Mouse (Mus musculus) kidney, embryonic 15.5 days (tissue): ENCODE data around the gene Ccdc175. TPM values are rescaled to one million over a fixed set of nuclear protein-coding genes. Genes with fewer than 3 reads are reported as not detected.

Experiments used
- ATAC-seq: fragments of 200-750 bp; cut with Nextera tagmentation; replicated peaks from 2 replicates; pipeline ENCODE4 v1.8.0; 2017; ENCODE audit warnings: moderate TSS enrichment; ENCODE audit not compliant: low FRiP score
- H3K27ac ChIP-seq: fragments of 300-500 bp; sonication (generic); 2 replicates; pipeline ENCODE4 v1.5.1; 2015; ENCODE audit warnings: mild to moderate bottlenecking, inconsistent platforms
- H3K27me3 ChIP-seq: fragments of 300-500 bp; sonication (generic); 2 replicates; pipeline ENCODE4 v1.6.1; 2015; ENCODE audit warnings: inconsistent platforms
- H3K36me3 ChIP-seq: fragments of 300-500 bp; sonication (generic); 2 replicates; pipeline ENCODE4 v1.6.1; 2015; ENCODE audit warnings: inconsistent platforms
- H3K4me1 ChIP-seq: fragments of 300-500 bp; sonication (generic); 2 replicates; pipeline ENCODE4 v1.6.1; 2015; ENCODE audit warnings: inconsistent platforms
- H3K4me2 ChIP-seq: fragments of 300-500 bp; sonication (generic); 2 replicates; pipeline ENCODE4 v1.6.1; 2015; ENCODE audit warnings: moderate library complexity, mild to moderate bottlenecking, inconsistent platforms
- H3K4me3 ChIP-seq: fragments of 300-500 bp; sonication (generic); replicated peaks from 2 replicates; pipeline ENCODE4 v1.5.1; 2015; ENCODE audit warnings: mild to moderate bottlenecking, inconsistent platforms
- H3K9ac ChIP-seq: fragments of 300-500 bp; sonication (generic); 2 replicates; pipeline ENCODE4 v1.6.1; 2015; ENCODE audit warnings: mild to moderate bottlenecking, inconsistent platforms
- H3K9me3 ChIP-seq: fragments of 300-500 bp; sonication (generic); replicated peaks from 2 replicates; pipeline ENCODE4 v1.6.1; 2016; ENCODE audit warnings: inconsistent platforms
- WGBS: fragments of 180-500 bp; shearing (Covaris S2); methylation state at CpG from one replicate; pipeline ENCODE4 v1.1.7; 2015; ENCODE audit warnings: mixed read lengths; 5-methylcytosine and 5-hydroxymethylcytosine counted together
- polyA plus RNA-seq: library from polyadenylated mRNA; unstranded; fragments of >200 nt; fragmentation: Nextera tagmentation; extraction: Ambion mirVana; gene quantifications from 2 replicates; pipeline ENCODE4 v1.2.1, GENCODE M21; 2015

Ccdc175 gene
- polyA plus RNA-seq, 1 experiment from 2014 or later = not detected

DNA sequence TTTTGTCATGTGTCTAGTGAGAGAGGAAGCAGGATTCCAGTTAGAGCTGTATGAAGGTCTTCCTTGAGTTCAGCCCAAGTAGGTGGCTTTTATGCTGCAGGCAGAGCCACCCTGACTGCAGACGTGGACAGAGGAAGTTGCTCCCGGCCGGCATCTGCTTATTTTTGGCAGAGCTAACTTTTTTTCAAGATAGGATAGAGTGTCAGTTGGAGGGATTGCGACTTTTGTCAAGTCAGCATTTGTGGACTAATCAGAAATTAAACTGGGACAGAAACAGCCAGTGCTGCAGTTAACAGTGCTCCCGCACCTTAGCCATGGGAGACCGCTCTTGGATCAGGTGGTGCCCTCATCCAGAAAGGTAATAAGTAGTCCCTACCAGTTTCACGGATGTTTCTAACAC is 12.6 kb upstream of the Ccdc175 start:
- WGBS = 51% methylated on average over 7 of the region's 7 CpGs
- Histone ChIP-seq H3K4me3 (no peak overlapping the region), H3K27me3 (no peaks in the 10 kb centered on the region), H3K36me3 (no peaks in the 10 kb centered on the region), H3K4me2 (no peak overlapping the region), H3K9me3 (no peaks in the 10 kb centered on the region), H3K4me1 (peaks cover 6% of the 10 kb centered on the region), H3K9ac (no peak overlapping the region), H3K27ac (no peak overlapping the region)
- ATAC-seq = no peak

DNA sequence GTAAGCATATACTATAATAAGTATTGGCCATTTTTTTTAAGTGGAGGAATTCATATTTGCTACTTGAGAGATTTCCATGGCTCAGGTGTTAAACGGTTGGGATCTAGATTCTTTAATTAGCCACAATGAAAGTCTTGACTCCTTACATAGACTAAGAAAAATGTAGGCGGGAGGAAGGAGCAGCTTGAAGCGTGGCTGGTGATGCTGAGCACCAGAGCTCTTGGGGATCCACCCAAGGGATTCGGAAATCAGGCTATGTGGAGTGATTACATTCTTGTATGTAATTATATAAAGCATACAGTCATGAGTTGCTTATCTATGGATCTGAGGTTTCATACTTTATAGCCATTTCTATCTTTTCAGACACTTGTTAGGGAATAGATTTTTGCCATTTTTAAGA is 5.3 kb downstream of the Ccdc175 start:
- WGBS = 86% methylated on average over 4 of the region's 4 CpGs

DNA sequence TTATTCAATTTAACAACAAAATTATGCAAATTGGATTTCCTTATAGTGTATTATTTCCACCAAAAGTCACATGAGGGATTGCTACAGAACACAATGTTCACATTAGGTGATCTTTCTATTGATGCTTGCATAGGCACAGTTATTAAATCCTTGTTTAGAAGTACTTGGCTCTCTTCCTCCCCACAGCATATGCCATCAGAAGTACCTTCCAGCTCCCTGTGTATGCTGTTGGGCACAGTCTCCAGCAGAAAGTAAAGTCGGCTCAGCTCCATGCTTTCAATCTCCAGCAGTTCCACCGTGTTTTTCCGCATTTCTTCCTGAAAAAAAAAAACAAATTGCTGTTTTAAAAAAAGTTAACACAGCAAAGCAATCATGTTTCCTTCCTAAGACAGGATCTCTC is 6.5 kb downstream of the Ccdc175 start:
- Histone ChIP-seq H3K36me3 (no peaks in the 10 kb centered on the region), H3K27ac (no peak overlapping the region), H3K27me3 (no peaks in the 10 kb centered on the region), H3K4me2 (no peak overlapping the region), H3K9me3 (no peaks in the 10 kb centered on the region), H3K9ac (no peak overlapping the region), H3K4me1 (no peaks in the 10 kb centered on the region), H3K4me3 (no peak overlapping the region)
- WGBS = 78% methylated on average over 3 of the region's 3 CpGs
- no peak for ATAC-seq

More for the DNA sequence above, 5.3 kb downstream of the Ccdc175 start:
- Histone ChIP-seq H3K36me3 (no peaks in the 10 kb centered on the region), H3K9me3 (no peaks in the 10 kb centered on the region), H3K9ac (no peak overlapping the region), H3K4me2 (no peak overlapping the region), H3K4me1 (no peaks in the 10 kb centered on the region), H3K27me3 (no peaks in the 10 kb centered on the region), H3K27ac (no peak overlapping the region), H3K4me3 (no peak overlapping the region)
- ATAC-seq = no peak

DNA sequence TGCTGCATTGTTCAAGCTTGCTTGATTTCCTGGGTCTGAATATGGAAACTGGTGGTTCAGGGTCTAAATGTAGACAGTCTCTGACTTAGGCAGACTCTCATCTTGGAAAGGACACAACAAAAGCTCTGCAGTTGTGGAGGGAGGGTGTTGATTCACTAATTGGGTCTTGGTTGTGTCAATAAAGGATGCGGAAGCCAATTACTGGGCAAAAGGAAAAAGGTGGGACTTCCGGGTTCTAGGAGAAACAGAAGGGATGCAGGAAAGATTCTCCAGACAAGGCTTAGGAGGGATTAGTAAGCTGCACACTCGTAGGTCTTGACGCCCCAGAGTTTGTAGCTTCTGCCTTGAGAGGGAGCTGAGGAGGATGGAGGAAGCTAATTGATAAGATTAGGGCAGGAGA is 26.4 kb downstream of the Ccdc175 start:
- 80% methylated on average over 4 of the region's 4 CpGs for WGBS
- no peak for ATAC-seq

DNA sequence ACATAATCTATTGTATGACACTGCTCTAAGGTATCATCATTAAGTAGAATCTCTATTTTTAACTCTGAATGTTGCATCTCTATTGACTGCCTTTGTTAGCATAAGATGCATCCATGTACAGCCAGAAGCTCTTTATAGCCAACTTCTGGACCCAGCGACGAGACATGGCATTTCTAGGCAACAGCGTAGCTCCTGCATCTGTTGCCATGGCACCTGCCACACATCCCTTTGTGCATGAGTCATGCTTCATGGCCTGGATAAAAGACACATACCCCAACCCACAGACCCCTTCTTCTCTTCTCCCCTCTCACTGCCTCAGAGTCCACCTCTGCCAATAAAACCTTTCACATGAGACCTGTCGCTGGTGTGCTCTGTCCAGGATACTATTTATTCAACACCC is 34.0 kb downstream of the Ccdc175 start:
- WGBS = 81% methylated on average over 4 of the region's 4 CpGs
- no peak for ATAC-seq

More for the DNA sequence above, 26.4 kb downstream of the Ccdc175 start:
- H3K4me3 ChIP-seq = no peak overlapping the region
- no peaks in the 10 kb centered on the region for H3K4me1 ChIP-seq
- H3K27ac ChIP-seq = no peak overlapping the region
- H3K36me3 ChIP-seq = no peaks in the 10 kb centered on the region
- no peak overlapping the region for H3K9ac ChIP-seq
- no peaks in the 10 kb centered on the region for H3K27me3 ChIP-seq
- H3K9me3 ChIP-seq = no peaks in the 10 kb centered on the region
- H3K4me2 ChIP-seq = no peak overlapping the region

DNA sequence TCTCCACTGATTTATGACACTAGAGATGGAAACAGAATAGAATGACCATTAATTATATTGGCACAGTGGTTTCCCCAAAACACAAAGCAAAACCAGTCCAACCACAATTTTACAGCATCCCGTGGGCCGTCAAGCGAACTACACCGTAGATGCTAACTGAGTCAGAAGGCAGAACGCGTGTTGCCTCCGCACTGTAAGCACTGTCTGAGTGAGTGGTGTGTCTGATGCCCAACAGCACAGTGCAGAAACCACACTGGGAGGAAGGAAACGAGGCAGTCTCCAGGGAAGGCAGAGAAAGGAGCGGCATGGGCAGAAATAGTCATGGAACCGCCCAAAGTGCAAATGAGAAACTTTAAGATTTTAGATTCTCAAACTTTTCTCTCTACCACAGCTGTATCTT is 55.6 kb downstream of the Ccdc175 start:
- no peak for ATAC-seq
- 89% methylated on average over 10 of the region's 10 CpGs for WGBS
- H3K4me3 ChIP-seq = no peak overlapping the region
- no peaks in the 10 kb centered on the region for H3K9me3 ChIP-seq
- H3K9ac ChIP-seq = no peak overlapping the region
- no peaks in the 10 kb centered on the region for H3K4me1 ChIP-seq
- H3K27ac ChIP-seq = no peak overlapping the region
- no peaks in the 10 kb centered on the region for H3K27me3 ChIP-seq
- H3K4me2 ChIP-seq = no peak overlapping the region
- H3K36me3 ChIP-seq = no peaks in the 10 kb centered on the region

More for the DNA sequence above, 34.0 kb downstream of the Ccdc175 start:
- Histone ChIP-seq H3K4me2 (no peak overlapping the region), H3K9me3 (no peaks in the 10 kb centered on the region), H3K36me3 (no peaks in the 10 kb centered on the region), H3K27ac (no peak overlapping the region), H3K4me3 (no peak overlapping the region), H3K9ac (no peak overlapping the region), H3K4me1 (no peaks in the 10 kb centered on the region), H3K27me3 (no peaks in the 10 kb centered on the region)

DNA sequence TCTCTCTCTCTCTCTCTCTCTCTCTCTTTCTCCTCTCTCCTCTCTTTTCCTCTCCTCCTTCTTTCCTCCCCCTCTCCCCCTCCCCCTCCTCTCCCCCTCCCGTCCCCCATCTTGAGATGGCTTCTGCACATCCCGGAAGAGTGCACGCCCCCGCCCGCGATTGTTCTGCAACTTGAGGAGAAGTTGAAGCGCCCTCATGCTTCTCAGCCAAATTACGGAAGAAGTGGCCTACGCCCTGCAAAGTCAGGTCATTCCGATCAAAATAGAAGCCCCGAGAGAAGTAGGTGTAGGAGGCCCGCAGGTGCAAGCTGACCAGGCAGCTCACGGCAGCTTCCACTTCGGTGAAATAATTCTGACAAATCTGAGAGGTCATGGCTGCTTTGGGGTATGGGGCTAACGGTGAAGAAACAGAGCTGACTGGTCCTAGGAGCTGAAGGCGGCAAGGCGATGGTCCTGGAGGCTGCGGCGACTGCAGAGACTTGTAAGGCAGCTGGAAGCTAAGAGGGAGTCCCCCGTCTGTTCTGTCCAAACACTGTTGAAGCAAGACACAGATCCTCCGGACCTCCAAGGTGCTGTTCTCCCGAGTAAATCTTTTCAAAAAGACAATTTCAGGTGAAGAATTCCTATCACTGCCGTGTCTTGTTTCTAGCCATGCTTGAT is 69.0 kb downstream of the Ccdc175 start:
- WGBS = 75% methylated on average over 22 of the region's 23 CpGs
- Histone ChIP-seq H3K36me3 (no peaks in the 10 kb centered on the region), H3K4me3 (no peak overlapping the region), H3K9me3 (no peaks in the 10 kb centered on the region), H3K27me3 (no peaks in the 10 kb centered on the region), H3K4me1 (no peaks in the 10 kb centered on the region), H3K4me2 (no peak overlapping the region), H3K27ac (no peak overlapping the region), H3K9ac (no peak overlapping the region)
- ATAC-seq = no peak

DNA sequence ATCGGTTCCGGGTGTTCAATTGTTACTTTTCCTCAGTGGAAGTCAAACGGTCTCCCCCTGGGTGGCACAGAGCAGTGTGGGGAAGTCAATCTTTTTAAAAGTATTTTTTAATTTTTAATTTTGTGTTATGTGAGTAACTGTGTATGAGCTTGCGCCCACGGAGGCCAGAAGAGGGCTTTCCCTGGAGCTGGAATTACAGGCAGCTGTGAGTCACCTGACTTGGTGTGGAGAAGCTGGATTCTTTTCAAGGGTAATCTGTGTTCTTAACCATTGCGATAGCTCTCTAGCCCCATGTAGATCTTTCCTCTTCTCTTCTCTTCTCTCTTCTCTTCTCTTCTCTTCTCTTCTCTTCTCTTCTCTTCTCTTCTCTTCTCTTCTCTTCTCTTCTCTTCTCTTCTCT is 69.7 kb downstream of the Ccdc175 start:
- Histone ChIP-seq H3K4me1 (no peaks in the 10 kb centered on the region), H3K27me3 (no peaks in the 10 kb centered on the region)

DNA sequence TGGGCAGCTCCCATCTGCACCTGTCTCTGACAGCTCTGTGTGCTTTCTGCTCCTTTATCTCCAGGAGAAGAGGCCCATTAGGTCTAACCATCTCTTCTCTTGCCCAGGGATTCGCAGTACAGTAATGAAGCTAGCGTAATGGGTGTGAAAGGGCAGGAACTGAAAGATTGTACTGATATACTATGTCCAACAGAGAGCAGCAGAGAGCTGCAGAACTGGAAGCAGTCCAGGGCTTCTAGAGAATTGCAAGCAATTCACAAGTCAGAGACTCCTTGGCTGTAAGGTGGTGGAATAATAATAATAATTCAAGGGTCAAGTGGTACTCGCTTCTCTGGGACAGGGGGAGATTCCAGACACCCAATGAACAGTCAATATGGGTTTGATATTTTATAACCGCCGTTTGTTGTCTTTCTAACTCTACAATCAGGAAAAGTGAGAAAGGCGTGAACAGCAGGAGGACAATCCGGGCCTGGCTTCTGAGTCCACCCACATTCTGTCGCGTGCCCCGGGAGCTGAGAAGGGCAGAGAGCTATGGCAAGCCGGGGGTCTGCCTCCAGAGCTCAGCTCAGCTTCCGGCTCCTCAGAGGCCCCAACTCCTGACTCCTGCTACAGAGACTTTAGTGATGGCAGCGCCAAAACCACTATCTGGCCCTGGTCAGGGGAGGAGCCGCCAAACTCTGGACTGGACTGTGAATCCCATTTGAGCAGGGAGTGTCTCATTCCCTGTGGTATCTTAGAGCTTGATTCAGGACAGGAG is 80.1 kb downstream of the Ccdc175 start:
- H3K4me2 ChIP-seq = peak overlapping the region; percentile 44
- H3K9me3 ChIP-seq = no peaks in the 10 kb centered on the region
- peak; percentile 40 for ATAC-seq
- H3K4me3 ChIP-seq = no peak overlapping the region
- WGBS = 24% methylated on average over 14 of the region's 14 CpGs
- H3K4me1 ChIP-seq = no peaks in the 10 kb centered on the region
- H3K36me3 ChIP-seq = peaks cover 18% of the 10 kb centered on the region
- H3K9ac ChIP-seq = no peak overlapping the region
- no peak overlapping the region for H3K27ac ChIP-seq
- no peaks in the 10 kb centered on the region for H3K27me3 ChIP-seq

More for the DNA sequence above, 69.7 kb downstream of the Ccdc175 start:
- no peak for ATAC-seq
- Histone ChIP-seq H3K4me3 (no peak overlapping the region), H3K36me3 (no peaks in the 10 kb centered on the region), H3K27ac (no peak overlapping the region), H3K4me2 (no peak overlapping the region), H3K9me3 (no peaks in the 10 kb centered on the region), H3K9ac (no peak overlapping the region)
- WGBS = 78% methylated on average over 6 of the region's 6 CpGs

DNA sequence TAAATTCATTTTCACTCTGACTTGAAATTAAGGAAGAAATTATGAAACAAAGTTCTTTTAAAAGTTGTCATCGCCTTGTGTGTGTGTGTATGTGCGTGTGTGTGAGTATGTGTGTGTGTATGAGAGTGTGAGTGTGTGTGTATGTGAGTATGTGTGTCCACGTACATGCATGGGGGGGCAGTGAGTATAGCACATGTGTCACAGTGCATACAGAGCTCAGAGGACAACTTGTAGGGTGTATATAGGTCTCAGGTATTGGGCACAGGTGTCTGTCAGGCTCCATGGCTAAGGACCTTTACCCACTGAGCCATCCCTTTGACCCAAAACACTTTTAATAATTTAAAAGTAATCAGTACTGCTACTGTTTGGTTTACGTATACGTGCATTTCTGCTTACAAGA is 80.8 kb downstream of the Ccdc175 start:
- Histone ChIP-seq H3K27ac (no peak overlapping the region), H3K36me3 (peaks cover 24% of the 10 kb centered on the region), H3K4me3 (no peak overlapping the region), H3K4me2 (no peak overlapping the region), H3K27me3 (no peaks in the 10 kb centered on the region), H3K4me1 (no peaks in the 10 kb centered on the region), H3K9ac (no peak overlapping the region), H3K9me3 (no peaks in the 10 kb centered on the region)
- no peak for ATAC-seq
- WGBS = 94% methylated on average over 5 of the region's 5 CpGs

DNA sequence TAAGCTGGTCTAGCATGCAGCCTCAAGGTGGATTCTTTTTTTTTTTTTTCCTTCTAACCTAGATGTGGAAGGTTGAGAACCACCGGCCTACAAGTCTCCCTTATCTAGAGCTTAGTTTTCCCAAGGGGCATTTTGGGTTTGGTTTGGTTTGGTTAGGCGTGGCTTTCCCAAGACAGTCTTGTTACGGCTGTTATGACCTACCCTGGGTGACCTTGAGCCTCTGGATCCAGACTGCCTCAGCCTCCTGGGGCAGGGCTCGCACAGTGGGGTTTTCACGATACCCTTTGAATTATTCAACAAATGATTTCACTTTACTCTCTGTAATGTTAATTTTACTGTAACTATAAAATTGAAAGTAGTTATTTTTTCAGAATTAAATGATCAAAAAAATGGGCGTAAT is 82.1 kb downstream of the Ccdc175 start:
- no peak overlapping the region for H3K27ac ChIP-seq
- no peaks in the 10 kb centered on the region for H3K4me1 ChIP-seq
- no peak overlapping the region for H3K4me3 ChIP-seq
- no peaks in the 10 kb centered on the region for H3K9me3 ChIP-seq
- H3K4me2 ChIP-seq = no peak overlapping the region
- no peak overlapping the region for H3K9ac ChIP-seq
- H3K36me3 ChIP-seq = peaks cover 30% of the 10 kb centered on the region
- WGBS = 86% methylated on average over 6 of the region's 6 CpGs
- no peak for ATAC-seq
- no peaks in the 10 kb centered on the region for H3K27me3 ChIP-seq

DNA sequence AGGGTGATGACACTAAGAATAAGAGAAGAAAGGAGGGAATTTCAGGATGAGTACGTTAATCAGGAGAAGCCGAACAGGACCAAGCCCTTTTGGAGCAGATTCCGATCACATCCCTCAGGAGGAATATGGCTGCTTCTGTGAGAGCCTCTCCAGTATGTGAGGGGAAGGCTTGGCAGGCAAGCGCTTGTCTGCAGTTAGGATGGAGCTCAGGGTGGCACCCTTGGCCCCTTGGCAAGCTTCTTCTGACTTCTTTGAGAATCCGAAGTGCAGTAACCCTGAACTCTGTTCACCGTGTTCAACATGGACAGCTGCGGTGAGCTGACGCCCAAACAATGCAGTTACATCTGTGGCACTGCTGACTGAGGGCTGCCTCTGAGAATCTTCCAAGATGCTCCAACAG is 87.9 kb downstream of the Ccdc175 start:
- Histone ChIP-seq H3K4me1 (no peaks in the 10 kb centered on the region), H3K4me2 (no peak overlapping the region), H3K9ac (no peak overlapping the region), H3K27ac (no peak overlapping the region), H3K27me3 (no peaks in the 10 kb centered on the region), H3K36me3 (peaks cover 85% of the 10 kb centered on the region), H3K4me3 (no peak overlapping the region), H3K9me3 (no peaks in the 10 kb centered on the region)
- 95% methylated on average over 8 of the region's 8 CpGs for WGBS
- no peak for ATAC-seq
